Mouse (Mus musculus): Measurements from ENCODE around the gene Pex14. TPM values are rescaled to one million over a fixed set of nuclear protein-coding genes. Genes with fewer than 3 reads are reported as not detected.
A peak's percentile ranks its signal among the peaks of the same experiment; 100 is the strongest.

Pex14 gene
- polyA plus RNA-seq, 1 experiment from 2014 or later: 63.9 TPM

GRCm38 (mm10) chr4:149049351-149050159, 50.1 kb downstream of the Pex14 start:
- 9% methylated on average over 16 of the region's 16 CpGs for WGBS
- Histone ChIP-seq H3K4me3 (ENCODE audit: low read length) (no peak overlapping the region), H3K36me3 (ENCODE audit: control insufficient read depth, insufficient read depth, low read length) (no peaks in the 10 kb centered on the region), H3K4me2 (ENCODE audit: low read length) (peak overlapping the region; percentile 10; the same call in 1 of the 2 replicates), H3K4me1 (ENCODE audit: control insufficient read depth, insufficient read depth, low read depth, low read length) (peaks cover 18% of the 10 kb centered on the region), H3K9me3 (ENCODE audit: control insufficient read depth, low read length) (no peaks in the 10 kb centered on the region), H3K9ac (ENCODE audit: low read depth, low read length) (no peak overlapping the region), H3K27me3 (replicated peaks; ENCODE audit: control insufficient read depth, insufficient read depth, low read length) (no peaks in the 10 kb centered on the region), H3K27ac (ENCODE audit: low read depth, low read length) (no peak overlapping the region)
- peak; percentile 49; the same call in 1 of the 2 replicates for ATAC-seq

GRCm38 (mm10) chr4:149048625-149049228, 50.9 kb downstream of the Pex14 start:
- Histone ChIP-seq H3K4me2 (ENCODE audit: low read length) (no peak overlapping the region), H3K4me1 (ENCODE audit: control insufficient read depth, insufficient read depth, low read depth, low read length) (peaks cover 18% of the 10 kb centered on the region), H3K27ac (ENCODE audit: low read depth, low read length) (no peak overlapping the region), H3K9me3 (ENCODE audit: control insufficient read depth, low read length) (no peaks in the 10 kb centered on the region), H3K9ac (ENCODE audit: low read depth, low read length) (no peak overlapping the region), H3K36me3 (ENCODE audit: control insufficient read depth, insufficient read depth, low read length) (no peaks in the 10 kb centered on the region), H3K27me3 (replicated peaks; ENCODE audit: control insufficient read depth, insufficient read depth, low read length) (no peaks in the 10 kb centered on the region), H3K4me3 (ENCODE audit: low read length) (no peak overlapping the region)
- WGBS: 31% methylated on average over 10 of the region's 10 CpGs
- no peak for ATAC-seq

- Histone ChIP-seq H3K36me3 (ENCODE audit: control insufficient read depth, insufficient read depth, low read length) (no peaks in the 10 kb centered on the region), H3K27ac (ENCODE audit: low read depth, low read length) (no peak overlapping the region), H3K4me3 (ENCODE audit: low read length) (no peak overlapping the region), H3K4me2 (ENCODE audit: low read length) (no peak overlapping the region), H3K9ac (ENCODE audit: low read depth, low read length) (no peak overlapping the region), H3K9me3 (ENCODE audit: control insufficient read depth, low read length) (no peaks in the 10 kb centered on the region), H3K27me3 (replicated peaks; ENCODE audit: control insufficient read depth, insufficient read depth, low read length) (no peaks in the 10 kb centered on the region), H3K4me1 (ENCODE audit: control insufficient read depth, insufficient read depth, low read depth, low read length) (peaks cover 18% of the 10 kb centered on the region)
- ATAC-seq: peak; percentile 46; the same call in 1 of the 2 replicates
- WGBS: 8% methylated on average over 10 of the region's 10 CpGs
Observed at GRCm38 (mm10) chr4:149047360-149047759, 52.3 kb downstream of the Pex14 start.

- Histone ChIP-seq H3K9ac (ENCODE audit: low read depth, low read length) (no peak overlapping the region), H3K36me3 (ENCODE audit: control insufficient read depth, insufficient read depth, low read length) (no peaks in the 10 kb centered on the region), H3K9me3 (ENCODE audit: control insufficient read depth, low read length) (no peaks in the 10 kb centered on the region), H3K27me3 (replicated peaks; ENCODE audit: control insufficient read depth, insufficient read depth, low read length) (no peaks in the 10 kb centered on the region), H3K4me1 (ENCODE audit: control insufficient read depth, insufficient read depth, low read depth, low read length) (peaks cover 18% of the 10 kb centered on the region), H3K4me3 (ENCODE audit: low read length) (no peak overlapping the region), H3K4me2 (ENCODE audit: low read length) (no peak overlapping the region), H3K27ac (ENCODE audit: low read depth, low read length) (no peak overlapping the region)
- WGBS: 71% methylated on average over 5 of the region's 5 CpGs
- no peak for ATAC-seq
Observed at GRCm38 (mm10) chr4:149045885-149046284, 53.8 kb downstream of the Pex14 start.

- no peak overlapping the region; the same call in 1 of the 2 replicates for H3K27ac ChIP-seq (ENCODE audit: low read depth, low read length)
- H3K4me3 ChIP-seq (ENCODE audit: low read length): no peak overlapping the region
- 49% methylated on average over 6 of the region's 6 CpGs for WGBS
- ATAC-seq: no peak
- no peak overlapping the region for H3K4me2 ChIP-seq (ENCODE audit: low read length)
- H3K9me3 ChIP-seq (ENCODE audit: control insufficient read depth, low read length): no peaks in the 10 kb centered on the region
- peaks cover 12% of the 10 kb centered on the region for H3K4me1 ChIP-seq (ENCODE audit: control insufficient read depth, insufficient read depth, low read depth, low read length)
- H3K27me3 ChIP-seq (replicated peaks; ENCODE audit: control insufficient read depth, insufficient read depth, low read length): no peaks in the 10 kb centered on the region
- H3K36me3 ChIP-seq (ENCODE audit: control insufficient read depth, insufficient read depth, low read length): no peaks in the 10 kb centered on the region
- H3K9ac ChIP-seq (ENCODE audit: low read depth, low read length): peak overlapping the region; percentile 35; the same call in 1 of the 2 replicates
Observed at GRCm38 (mm10) chr4:149040289-149040688, 59.4 kb downstream of the Pex14 start.

- no peaks in the 10 kb centered on the region for H3K36me3 ChIP-seq (ENCODE audit: control insufficient read depth, insufficient read depth, low read length)
- no peak for ATAC-seq
- no peak overlapping the region for H3K4me2 ChIP-seq (ENCODE audit: low read length)
- no peak overlapping the region for H3K9ac ChIP-seq (ENCODE audit: low read depth, low read length)
- H3K27me3 ChIP-seq (replicated peaks; ENCODE audit: control insufficient read depth, insufficient read depth, low read length): no peaks in the 10 kb centered on the region
- no peak overlapping the region for H3K4me3 ChIP-seq (ENCODE audit: low read length)
- H3K4me1 ChIP-seq (ENCODE audit: control insufficient read depth, insufficient read depth, low read depth, low read length): peaks cover 12% of the 10 kb centered on the region
- no peak overlapping the region for H3K27ac ChIP-seq (ENCODE audit: low read depth, low read length)
- no peaks in the 10 kb centered on the region for H3K9me3 ChIP-seq (ENCODE audit: control insufficient read depth, low read length)
- 61% methylated on average over 6 of the region's 6 CpGs for WGBS
Observed at GRCm38 (mm10) chr4:149037706-149038105, 62.0 kb downstream of the Pex14 start.

- no peak overlapping the region for H3K27ac ChIP-seq (ENCODE audit: low read depth, low read length)
- no peak for ATAC-seq
Observed at GRCm38 (mm10) chr4:149036592-149036991, 63.1 kb downstream of the Pex14 start.

GRCm38 (mm10) chr4:149031507-149031906, 68.2 kb downstream of the Pex14 start:
- Histone ChIP-seq H3K27me3 (replicated peaks; ENCODE audit: control insufficient read depth, insufficient read depth, low read length) (no peaks in the 10 kb centered on the region), H3K36me3 (ENCODE audit: control insufficient read depth, insufficient read depth, low read length) (no peaks in the 10 kb centered on the region), H3K4me1 (ENCODE audit: control insufficient read depth, insufficient read depth, low read depth, low read length) (peaks cover 8% of the 10 kb centered on the region), H3K4me2 (ENCODE audit: low read length) (no peak overlapping the region), H3K9me3 (ENCODE audit: control insufficient read depth, low read length) (no peaks in the 10 kb centered on the region), H3K9ac (ENCODE audit: low read depth, low read length) (no peak overlapping the region), H3K4me3 (ENCODE audit: low read length) (no peak overlapping the region), H3K27ac (ENCODE audit: low read depth, low read length) (no peak overlapping the region)
- 70% methylated on average over 4 of the region's 4 CpGs for WGBS
- ATAC-seq: no peak; the same call in 1 of the 2 replicates

More at GRCm38 (mm10) chr4:149036592-149036991, 63.1 kb downstream of the Pex14 start:
- no peaks in the 10 kb centered on the region for H3K9me3 ChIP-seq (ENCODE audit: control insufficient read depth, low read length)
- WGBS: 33% methylated on average over 9 of the region's 9 CpGs
- H3K4me1 ChIP-seq (ENCODE audit: control insufficient read depth, insufficient read depth, low read depth, low read length): peaks cover 12% of the 10 kb centered on the region
- H3K4me3 ChIP-seq (ENCODE audit: low read length): no peak overlapping the region
- H3K4me2 ChIP-seq (ENCODE audit: low read length): no peak overlapping the region
- no peaks in the 10 kb centered on the region for H3K36me3 ChIP-seq (ENCODE audit: control insufficient read depth, insufficient read depth, low read length)
- no peaks in the 10 kb centered on the region for H3K27me3 ChIP-seq (replicated peaks; ENCODE audit: control insufficient read depth, insufficient read depth, low read length)
- H3K9ac ChIP-seq (ENCODE audit: low read depth, low read length): no peak overlapping the region

- Histone ChIP-seq H3K9ac (ENCODE audit: low read depth, low read length) (no peak overlapping the region), H3K4me1 (ENCODE audit: control insufficient read depth, insufficient read depth, low read depth, low read length) (peaks cover 4% of the 10 kb centered on the region; the same call in 1 of the 2 replicates), H3K36me3 (ENCODE audit: control insufficient read depth, insufficient read depth, low read length) (no peaks in the 10 kb centered on the region), H3K4me2 (ENCODE audit: low read length) (no peak overlapping the region), H3K9me3 (ENCODE audit: control insufficient read depth, low read length) (no peaks in the 10 kb centered on the region), H3K27ac (ENCODE audit: low read depth, low read length) (no peak overlapping the region), H3K4me3 (ENCODE audit: low read length) (no peak overlapping the region), H3K27me3 (replicated peaks; ENCODE audit: control insufficient read depth, insufficient read depth, low read length) (no peaks in the 10 kb centered on the region)
- 37% methylated on average over 9 of the region's 9 CpGs for WGBS
- no peak for ATAC-seq
Observed at GRCm38 (mm10) chr4:149027571-149027970, 72.1 kb downstream of the Pex14 start.
